Mouse (Mus musculus): ENCODE measurements around the gene Gfod1. TPM values are rescaled to one million over a fixed set of nuclear protein-coding genes. Genes with fewer than 3 reads are reported as not detected.

Gfod1 gene
- polyA plus RNA-seq, 1 experiment from 2014 or later: 0.53 TPM

- WGBS: 92% methylated on average over 6 of the region's 6 CpGs
- Histone ChIP-seq H3K4me2 (no peak overlapping the region), H3K4me3 (ENCODE audit: low read depth, low read length) (no peak overlapping the region), H3K36me3 (ENCODE audit: control insufficient read depth, insufficient read depth, low read length) (no peaks in the 10 kb centered on the region), H3K27ac (ENCODE audit: low read depth, low read length) (no peak overlapping the region), H3K27me3 (ENCODE audit: control insufficient read depth, insufficient read depth, low read length) (no peaks in the 10 kb centered on the region), H3K4me1 (ENCODE audit: control insufficient read depth, insufficient read depth, low read length) (peaks cover 3% of the 10 kb centered on the region; the same call in 1 of the 2 replicates), H3K9me3 (ENCODE audit: control insufficient read depth, low read length) (no peaks in the 10 kb centered on the region), H3K9ac (ENCODE audit: low read length) (no peak overlapping the region)
- ATAC-seq (ENCODE audit: low FRiP score) (no peak), DNase-seq (ENCODE audit: low spot score, missing footprints) (peak; percentile 26)
These were observed 55.6 kb downstream of the Gfod1 start for GRCm38 (mm10) chr13:43248381-43248780.

DNA sequence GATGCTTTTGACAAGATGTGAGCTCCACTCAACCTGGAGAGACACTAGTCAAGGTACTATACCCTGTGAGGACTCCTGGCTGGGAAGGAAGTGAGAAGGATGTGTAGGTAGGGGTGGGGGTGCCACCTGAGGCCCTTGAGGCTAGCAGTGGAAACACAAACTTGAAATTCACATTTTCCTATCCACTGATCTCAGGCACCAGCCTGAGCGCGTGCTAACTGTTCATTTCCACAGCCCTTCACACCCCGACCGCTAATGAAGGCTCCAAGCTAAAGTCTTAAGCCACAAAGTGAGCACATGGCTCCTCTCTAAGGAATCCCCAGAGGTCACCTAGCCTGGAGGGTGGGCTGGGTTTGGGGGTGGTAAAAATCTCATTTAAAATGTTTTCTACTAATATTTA, 57.1 kb downstream of the Gfod1 start:
- WGBS: 92% methylated on average over 4 of the region's 4 CpGs
- no peak overlapping the region for H3K4me2 ChIP-seq
- H3K9ac ChIP-seq (ENCODE audit: low read length): no peak overlapping the region
- peaks cover 3% of the 10 kb centered on the region; the same call in 1 of the 2 replicates for H3K4me1 ChIP-seq (ENCODE audit: control insufficient read depth, insufficient read depth, low read length)
- ATAC-seq (ENCODE audit: low FRiP score) (no peak), DNase-seq (ENCODE audit: low spot score, missing footprints) (peak; percentile 2)
- H3K9me3 ChIP-seq (ENCODE audit: control insufficient read depth, low read length): no peaks in the 10 kb centered on the region
- H3K27me3 ChIP-seq (ENCODE audit: control insufficient read depth, insufficient read depth, low read length): no peaks in the 10 kb centered on the region
- H3K4me3 ChIP-seq (ENCODE audit: low read depth, low read length): no peak overlapping the region
- H3K36me3 ChIP-seq (ENCODE audit: control insufficient read depth, insufficient read depth, low read length): no peaks in the 10 kb centered on the region
- H3K27ac ChIP-seq (ENCODE audit: low read depth, low read length): no peak overlapping the region

DNA sequence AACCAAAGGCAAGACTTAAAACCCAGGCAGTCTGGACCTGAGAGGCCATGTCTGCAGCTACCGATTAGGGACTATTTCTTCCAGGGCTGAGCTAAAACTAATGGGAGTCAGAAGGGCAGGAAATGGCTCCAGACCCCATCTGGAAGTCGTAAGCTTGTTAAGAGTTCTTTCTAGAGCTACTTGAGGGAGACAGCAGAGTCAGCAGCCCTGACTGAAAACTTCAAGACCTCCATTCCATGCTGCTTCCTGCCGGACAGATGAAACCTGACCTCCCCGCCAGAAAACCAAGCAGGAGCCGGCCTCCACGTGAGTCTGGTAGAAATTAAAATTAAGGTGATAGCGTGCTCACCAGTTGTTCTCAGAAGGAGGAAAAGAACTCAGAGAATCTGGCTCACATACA, 60.2 kb downstream of the Gfod1 start:
- H3K27me3 ChIP-seq (ENCODE audit: control insufficient read depth, insufficient read depth, low read length): no peaks in the 10 kb centered on the region
- no peaks in the 10 kb centered on the region for H3K36me3 ChIP-seq (ENCODE audit: control insufficient read depth, insufficient read depth, low read length)
- no peak overlapping the region for H3K9ac ChIP-seq (ENCODE audit: low read length)
- H3K4me3 ChIP-seq (ENCODE audit: low read depth, low read length): no peak overlapping the region
- DNase-seq (ENCODE audit: low spot score, missing footprints): no peak
- WGBS: 77% methylated on average over 7 of the region's 7 CpGs
- H3K9me3 ChIP-seq (ENCODE audit: control insufficient read depth, low read length): no peaks in the 10 kb centered on the region
- no peaks in the 10 kb centered on the region; the same call in 1 of the 2 replicates for H3K4me1 ChIP-seq (ENCODE audit: control insufficient read depth, insufficient read depth, low read length)
- no peak overlapping the region for H3K27ac ChIP-seq (ENCODE audit: low read depth, low read length)
- H3K4me2 ChIP-seq: no peak overlapping the region
- no peak for ATAC-seq (ENCODE audit: low FRiP score)

DNA sequence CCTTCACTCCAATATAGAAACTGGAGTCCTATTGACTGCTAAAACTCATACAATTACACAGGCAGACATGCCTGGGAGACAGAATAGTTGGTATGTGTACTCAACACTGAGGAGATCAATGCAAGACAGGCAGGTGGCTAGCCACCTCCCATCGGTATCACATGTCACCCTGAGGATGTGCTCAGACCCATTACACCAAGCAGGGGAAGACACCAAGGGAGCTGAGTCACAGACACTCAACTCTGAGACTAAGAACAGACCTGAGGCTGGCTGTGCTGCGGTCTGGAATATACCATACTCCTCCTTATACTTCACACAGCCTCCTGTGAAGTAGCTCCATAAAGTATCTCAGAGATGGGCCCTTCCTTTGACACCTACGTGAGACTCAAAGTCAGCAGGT, 60.7 kb downstream of the Gfod1 start:
- no peak for ATAC-seq (ENCODE audit: low FRiP score)
- DNase-seq (ENCODE audit: low spot score, missing footprints): no peak
- H3K36me3 ChIP-seq (ENCODE audit: control insufficient read depth, insufficient read depth, low read length): no peaks in the 10 kb centered on the region
- H3K27ac ChIP-seq (ENCODE audit: low read depth, low read length): no peak overlapping the region
- no peak overlapping the region for H3K4me2 ChIP-seq
- H3K4me3 ChIP-seq (ENCODE audit: low read depth, low read length): no peak overlapping the region
- WGBS: 92% methylated on average over 3 of the region's 3 CpGs
- H3K27me3 ChIP-seq (ENCODE audit: control insufficient read depth, insufficient read depth, low read length): no peaks in the 10 kb centered on the region
- no peaks in the 10 kb centered on the region for H3K9me3 ChIP-seq (ENCODE audit: control insufficient read depth, low read length)
- H3K4me1 ChIP-seq (ENCODE audit: control insufficient read depth, insufficient read depth, low read length): no peaks in the 10 kb centered on the region; the same call in 1 of the 2 replicates
- H3K9ac ChIP-seq (ENCODE audit: low read length): no peak overlapping the region

DNA sequence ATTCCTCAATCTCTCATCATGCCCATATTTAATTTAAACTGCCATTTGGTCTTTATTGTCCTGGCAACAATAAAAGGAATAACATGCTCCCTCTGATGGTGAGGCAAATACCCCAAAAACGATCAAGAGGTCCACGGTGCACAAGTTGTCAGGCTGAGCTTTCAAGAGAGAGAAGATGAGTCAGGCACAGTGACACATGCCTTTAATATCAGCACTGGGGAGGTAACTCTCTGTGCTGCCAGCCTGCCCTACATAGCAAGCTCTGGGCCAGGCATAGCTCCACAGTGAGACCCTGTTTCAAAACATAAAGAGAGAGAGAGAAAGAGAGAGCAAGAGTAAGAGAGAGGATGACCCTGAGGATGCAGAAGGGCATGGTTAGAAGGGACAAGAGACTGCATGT, 62.2 kb downstream of the Gfod1 start:
- Histone ChIP-seq H3K36me3 (ENCODE audit: control insufficient read depth, insufficient read depth, low read length) (no peaks in the 10 kb centered on the region), H3K4me1 (ENCODE audit: control insufficient read depth, insufficient read depth, low read length) (no peaks in the 10 kb centered on the region; the same call in 1 of the 2 replicates), H3K4me3 (ENCODE audit: low read depth, low read length) (no peak overlapping the region), H3K9ac (ENCODE audit: low read length) (no peak overlapping the region), H3K27ac (ENCODE audit: low read depth, low read length) (no peak overlapping the region), H3K4me2 (no peak overlapping the region), H3K27me3 (ENCODE audit: control insufficient read depth, insufficient read depth, low read length) (no peaks in the 10 kb centered on the region), H3K9me3 (ENCODE audit: control insufficient read depth, low read length) (no peaks in the 10 kb centered on the region)
- DNase-seq (ENCODE audit: low spot score, missing footprints) (no peak), ATAC-seq (ENCODE audit: low FRiP score) (no peak)
- 85% methylated on average over 2 of the region's 2 CpGs for WGBS

DNA sequence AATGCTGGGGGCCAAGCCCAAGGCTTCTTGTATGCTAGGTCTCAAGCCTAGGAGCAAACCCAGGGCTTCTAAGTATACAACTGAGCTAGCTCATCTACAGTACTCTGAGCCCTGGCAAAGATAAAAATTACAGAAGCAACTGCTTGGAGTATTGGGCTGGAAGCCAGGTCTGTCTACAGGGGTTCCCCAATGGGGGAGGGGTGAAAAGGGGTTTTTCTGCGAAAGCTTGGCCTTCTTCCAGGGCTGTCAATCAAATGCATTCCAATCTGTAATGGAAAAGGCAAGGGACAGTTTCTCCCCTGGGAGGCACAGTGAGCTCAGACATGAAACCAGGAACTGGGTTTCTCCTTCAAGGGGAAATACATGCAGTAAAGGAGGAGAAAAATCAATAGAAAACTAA, 62.9 kb downstream of the Gfod1 start:
- no peaks in the 10 kb centered on the region for H3K27me3 ChIP-seq (ENCODE audit: control insufficient read depth, insufficient read depth, low read length)
- no peaks in the 10 kb centered on the region for H3K9me3 ChIP-seq (ENCODE audit: control insufficient read depth, low read length)
- no peaks in the 10 kb centered on the region for H3K36me3 ChIP-seq (ENCODE audit: control insufficient read depth, insufficient read depth, low read length)
- H3K9ac ChIP-seq (ENCODE audit: low read length): no peak overlapping the region
- no peak for ATAC-seq (ENCODE audit: low FRiP score)
- no peak for DNase-seq (ENCODE audit: low spot score, missing footprints)
- no peaks in the 10 kb centered on the region; the same call in 1 of the 2 replicates for H3K4me1 ChIP-seq (ENCODE audit: control insufficient read depth, insufficient read depth, low read length)
- no peak overlapping the region for H3K4me2 ChIP-seq
- H3K4me3 ChIP-seq (ENCODE audit: low read depth, low read length): no peak overlapping the region
- H3K27ac ChIP-seq (ENCODE audit: low read depth, low read length): no peak overlapping the region
- WGBS: 68% methylated on average over 1 of the region's 1 CpGs

GRCm38 (mm10) chr13:43239790-43240216, 64.2 kb downstream of the Gfod1 start:
- 89% methylated on average over 11 of the region's 11 CpGs for WGBS
- Histone ChIP-seq H3K4me2 (no peak overlapping the region), H3K4me3 (ENCODE audit: low read depth, low read length) (no peak overlapping the region), H3K9ac (ENCODE audit: low read length) (no peak overlapping the region), H3K36me3 (ENCODE audit: control insufficient read depth, insufficient read depth, low read length) (no peaks in the 10 kb centered on the region), H3K27me3 (ENCODE audit: control insufficient read depth, insufficient read depth, low read length) (no peaks in the 10 kb centered on the region), H3K27ac (ENCODE audit: low read depth, low read length) (no peak overlapping the region), H3K4me1 (ENCODE audit: control insufficient read depth, insufficient read depth, low read length) (peaks cover 2% of the 10 kb centered on the region; the same call in 1 of the 2 replicates), H3K9me3 (ENCODE audit: control insufficient read depth, low read length) (no peaks in the 10 kb centered on the region)
- no peak for ATAC-seq (ENCODE audit: low FRiP score)
- DNase-seq (ENCODE audit: low spot score, missing footprints): no peak

DNA sequence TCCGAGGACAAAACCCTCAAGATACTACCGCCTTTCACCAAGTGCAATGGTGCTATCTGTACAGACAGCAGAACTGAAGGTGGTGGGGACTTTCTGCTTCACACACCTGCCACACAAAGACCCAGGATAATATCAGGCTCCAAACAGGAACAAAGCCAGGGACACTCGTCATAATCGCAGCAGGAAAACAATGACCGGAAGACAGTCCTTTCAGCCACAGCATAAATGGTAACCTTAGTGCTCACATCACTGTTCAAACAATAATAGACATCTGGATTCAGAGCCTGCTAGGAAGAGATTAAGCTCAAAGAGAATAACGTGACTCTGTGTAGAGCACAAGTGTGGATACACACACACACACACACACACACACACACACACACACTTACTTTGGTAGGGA, 67.3 kb downstream of the Gfod1 start:
- Histone ChIP-seq H3K4me3 (ENCODE audit: low read depth, low read length) (no peak overlapping the region), H3K4me1 (ENCODE audit: control insufficient read depth, insufficient read depth, low read length) (peaks cover 5% of the 10 kb centered on the region), H3K27me3 (ENCODE audit: control insufficient read depth, insufficient read depth, low read length) (no peaks in the 10 kb centered on the region), H3K4me2 (no peak overlapping the region), H3K36me3 (ENCODE audit: control insufficient read depth, insufficient read depth, low read length) (no peaks in the 10 kb centered on the region), H3K27ac (ENCODE audit: low read depth, low read length) (no peak overlapping the region), H3K9me3 (ENCODE audit: control insufficient read depth, low read length) (no peaks in the 10 kb centered on the region), H3K9ac (ENCODE audit: low read length) (no peak overlapping the region)
- DNase-seq (ENCODE audit: low spot score, missing footprints): no peak
- WGBS: 79% methylated on average over 6 of the region's 6 CpGs
- no peak for ATAC-seq (ENCODE audit: low FRiP score)

GRCm38 (mm10) chr13:43235982-43236381, 68.0 kb downstream of the Gfod1 start:
- no peak overlapping the region for H3K9ac ChIP-seq (ENCODE audit: low read length)
- no peak overlapping the region for H3K4me3 ChIP-seq (ENCODE audit: low read depth, low read length)
- ATAC-seq (ENCODE audit: low FRiP score) (no peak), DNase-seq (ENCODE audit: low spot score, missing footprints) (no peak)
- 75% methylated on average over 4 of the region's 4 CpGs for WGBS
- H3K9me3 ChIP-seq (ENCODE audit: control insufficient read depth, low read length): no peaks in the 10 kb centered on the region
- peaks cover 5% of the 10 kb centered on the region; the same call in 1 of the 2 replicates for H3K4me1 ChIP-seq (ENCODE audit: control insufficient read depth, insufficient read depth, low read length)
- no peaks in the 10 kb centered on the region for H3K36me3 ChIP-seq (ENCODE audit: control insufficient read depth, insufficient read depth, low read length)
- no peak overlapping the region for H3K27ac ChIP-seq (ENCODE audit: low read depth, low read length)
- H3K4me2 ChIP-seq: no peak overlapping the region
- no peaks in the 10 kb centered on the region for H3K27me3 ChIP-seq (ENCODE audit: control insufficient read depth, insufficient read depth, low read length)

- no peak overlapping the region for H3K27ac ChIP-seq (ENCODE audit: low read depth, low read length)
- WGBS: 84% methylated on average over 3 of the region's 3 CpGs
- ATAC-seq (ENCODE audit: low FRiP score): no peak
These were observed 68.4 kb downstream of the Gfod1 start for GRCm38 (mm10) chr13:43235586-43235910.

More at GRCm38 (mm10) chr13:43235586-43235910, 68.4 kb downstream of the Gfod1 start:
- Histone ChIP-seq H3K9ac (ENCODE audit: low read length) (no peak overlapping the region), H3K4me3 (ENCODE audit: low read depth, low read length) (no peak overlapping the region), H3K27me3 (ENCODE audit: control insufficient read depth, insufficient read depth, low read length) (no peaks in the 10 kb centered on the region), H3K4me1 (ENCODE audit: control insufficient read depth, insufficient read depth, low read length) (peaks cover 5% of the 10 kb centered on the region; the same call in 1 of the 2 replicates), H3K4me2 (no peak overlapping the region), H3K36me3 (ENCODE audit: control insufficient read depth, insufficient read depth, low read length) (no peaks in the 10 kb centered on the region), H3K9me3 (ENCODE audit: control insufficient read depth, low read length) (no peaks in the 10 kb centered on the region)
- DNase-seq (ENCODE audit: low spot score, missing footprints): no peak
